Mouse (Mus musculus) bone marrow, adult 2 months (tissue): ENCODE data around the gene Suco.

ENCODE experiments used
- CTCF ChIP-seq: fragments of 200-500 bp; IDR thresholded peaks from 2 replicates; pipeline ENCODE4 v1.5.1; 2011; ENCODE audit warnings: low read length, control low read depth; ENCODE audit not compliant: control insufficient read depth, insufficient read depth
- POLR2A ChIP-seq: fragments of 200-500 bp; IDR thresholded peaks from 2 replicates; pipeline ENCODE4 v1.6.1; 2011; ENCODE audit warnings: low read depth, mild to moderate bottlenecking, control low read depth, low read length, borderline replicate concordance; ENCODE audit not compliant: control insufficient read depth

- no peak for TF ChIP-seq CTCF
- TF ChIP-seq POLR2A, result no peak
Measured at GRCm38 (mm10) chr1:161900129-161900528, 23.6 kb upstream of the Suco start.
